Mouse (Mus musculus) neural tube, embryonic 13.5 days (tissue): ENCODE results near the gene Spata6. TPM values are rescaled to one million over a fixed set of nuclear protein-coding genes. Genes with fewer than 3 reads are reported as not detected.

ENCODE experiments used
- ATAC-seq: fragments of 200-750 bp; cut with Nextera tagmentation; 2 replicates; pipeline ENCODE4 v1.8.0; 2017; ENCODE audit warnings: low read depth, mild to moderate bottlenecking, moderate TSS enrichment, moderate library complexity
- H3K27ac ChIP-seq: fragments of 300-500 bp; sonication (generic); replicated peaks from 2 replicates; pipeline ENCODE4 v1.5.1; 2015; ENCODE audit warnings: moderate library complexity, mild to moderate bottlenecking, inconsistent platforms
- H3K27me3 ChIP-seq: fragments of 300-500 bp; sonication (generic); 2 replicates; pipeline ENCODE4 v1.6.1; 2015; ENCODE audit warnings: mild to moderate bottlenecking, inconsistent platforms
- H3K36me3 ChIP-seq: fragments of 300-500 bp; sonication (generic); 2 replicates; pipeline ENCODE4 v1.6.1; 2015; ENCODE audit warnings: mild to moderate bottlenecking, inconsistent platforms
- H3K4me1 ChIP-seq: fragments of 300-500 bp; sonication (generic); replicated peaks from 2 replicates; pipeline ENCODE4 v1.6.1; 2015; ENCODE audit warnings: inconsistent platforms
- H3K4me2 ChIP-seq: fragments of 300-500 bp; sonication (generic); 2 replicates; pipeline ENCODE4 v1.6.1; 2015; ENCODE audit warnings: inconsistent platforms, mild to moderate bottlenecking, moderate library complexity
- H3K4me3 ChIP-seq: fragments of 300-500 bp; sonication (generic); 2 replicates; pipeline ENCODE4 v1.5.1; 2015; ENCODE audit warnings: mild to moderate bottlenecking, inconsistent platforms
- H3K9ac ChIP-seq: fragments of 300-500 bp; sonication (generic); 2 replicates; pipeline ENCODE4 v1.6.1; 2015; ENCODE audit warnings: moderate library complexity, mild to moderate bottlenecking, inconsistent platforms
- H3K9me3 ChIP-seq: fragments of 300-500 bp; sonication (generic); 2 replicates; pipeline ENCODE4 v1.6.1; 2016; ENCODE audit warnings: inconsistent platforms
- WGBS: fragments of 180-500 bp; shearing (Covaris S2); methylation state at CpG from one replicate; pipeline ENCODE4 v1.1.7; 2015; 5-methylcytosine and 5-hydroxymethylcytosine counted together
- polyA plus RNA-seq: library from polyadenylated mRNA; unstranded; fragments of >200 nt; fragmentation: Nextera tagmentation; extraction: Ambion mirVana; gene quantifications from 2 replicates; pipeline ENCODE4 v1.2.1, GENCODE M21; 2015

Spata6 gene
- polyA plus RNA-seq, 1 experiment from 2014 or later: 18.9 TPM

DNA sequence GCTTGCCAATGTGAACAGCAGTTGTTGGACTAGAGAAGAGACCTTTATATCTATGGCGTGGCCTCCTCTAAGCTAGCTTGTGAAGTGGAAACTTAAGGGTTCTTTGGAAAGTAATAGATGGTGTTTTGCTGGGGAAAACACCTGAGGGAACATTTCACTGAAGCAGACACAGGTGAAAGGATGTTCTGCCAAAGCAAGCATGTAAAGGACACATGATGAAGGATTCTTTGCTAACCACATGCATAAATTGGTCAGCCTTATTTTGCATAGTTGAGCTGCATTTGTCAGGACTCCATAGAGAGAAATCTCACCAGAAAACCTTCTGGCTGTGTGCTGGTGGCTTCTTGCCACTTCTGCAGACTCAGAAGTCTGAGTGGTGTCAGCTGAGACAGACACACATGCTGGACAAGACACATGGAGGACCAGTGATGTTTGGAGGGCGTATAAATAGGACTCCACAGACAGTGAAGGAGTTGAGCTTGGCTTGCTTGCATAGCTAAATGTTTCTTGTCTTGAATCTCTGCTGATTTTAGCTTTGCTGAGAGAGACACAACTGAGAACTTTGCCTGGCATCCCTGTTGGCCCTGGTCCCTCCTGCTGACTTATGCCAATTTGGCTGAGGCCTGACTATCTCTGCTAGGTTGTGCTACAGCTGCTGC lies 148.1 kb downstream of the Spata6 start:
- no peaks in the 10 kb centered on the region for H3K27me3 ChIP-seq
- ATAC-seq: no peak
- H3K9me3 ChIP-seq: no peaks in the 10 kb centered on the region
- no peak overlapping the region for H3K4me3 ChIP-seq
- WGBS: 82% methylated on average over 2 of the region's 2 CpGs
- no peaks in the 10 kb centered on the region for H3K4me1 ChIP-seq
- no peak overlapping the region for H3K27ac ChIP-seq
- H3K4me2 ChIP-seq: no peak overlapping the region
- no peak overlapping the region for H3K9ac ChIP-seq
- H3K36me3 ChIP-seq: no peaks in the 10 kb centered on the region

Other genes with a start within 250 kb of the Spata6 start
- 0.14 TPM in 1 of 2 replicates, not detected in the other for gene Slc5a9, start 182.9 kb downstream of the Spata6 start, polyA plus RNA-seq
- not detected in 2 replicates for gene Skint8, start 199.4 kb downstream of the Spata6 start, polyA plus RNA-seq